Mouse (Mus musculus): Measurements from ENCODE around the gene F10.

DNA sequence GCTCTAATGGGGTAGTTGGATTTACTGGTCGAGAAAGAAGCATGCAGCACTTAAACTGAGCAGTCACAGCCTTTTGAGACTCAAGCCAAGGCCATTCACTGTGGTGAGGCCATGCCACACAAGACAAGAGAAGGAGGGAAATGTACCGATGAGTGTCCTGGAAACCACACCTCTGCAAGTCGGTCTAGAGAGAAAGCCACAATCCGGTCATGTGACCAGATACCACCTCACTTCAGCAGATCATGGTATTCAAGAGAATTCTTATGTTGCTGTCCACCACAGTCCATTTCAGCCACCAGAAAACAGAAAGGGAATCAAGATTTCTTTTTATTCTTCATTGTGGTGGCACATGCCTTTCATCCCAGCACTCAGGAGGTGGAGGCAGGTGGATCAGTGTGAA is 4.4 kb downstream of the F10 start:
- TF ChIP-seq CTCF (IDR thresholded peaks at IDR 0.05; ENCODE audit: low read depth, low read length) (no peak), POLR2A (IDR thresholded peaks at IDR 0.05; ENCODE audit: insufficient read depth, low read length) (no peak)

Data from ES-Bruce4 (cell line).